ENCODE assay signal across 8 mouse cellular contexts in the genomic region with DNA sequence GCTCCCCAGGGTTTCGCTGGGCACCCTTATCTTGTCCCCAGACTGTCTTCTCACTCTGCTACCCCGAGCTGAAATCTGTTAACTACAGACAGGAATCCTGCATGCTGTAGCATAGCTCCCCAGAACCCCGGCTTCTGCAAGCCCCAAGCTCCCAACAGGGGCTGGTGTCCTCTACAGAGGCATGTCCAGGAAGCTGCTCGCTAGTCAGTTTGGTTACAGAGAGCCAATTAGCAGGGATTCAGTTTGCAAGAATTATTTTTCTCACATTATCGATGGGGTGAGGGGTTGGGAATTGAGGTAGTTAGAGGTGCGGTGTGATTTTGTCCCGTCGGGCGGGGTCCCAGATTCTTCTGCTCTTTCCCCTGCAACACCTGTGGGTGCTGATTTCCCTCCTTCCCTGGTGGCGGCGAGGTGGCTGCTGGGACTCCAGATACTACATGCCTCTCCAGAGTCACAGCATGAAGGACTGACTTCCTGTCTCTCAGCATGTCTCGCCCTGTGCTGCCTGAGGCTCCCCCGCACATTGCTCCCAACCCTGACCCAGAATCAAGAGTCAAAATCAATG. TPM values are rescaled to one million over a fixed set of nuclear protein-coding genes. Genes with fewer than 3 reads are reported as not detected.
DNase-seq lines count a peak whose midpoint lies in the region; ATAC-seq and TF ChIP-seq lines count a peak whose summit lies in the region.

No protein-coding gene starts in this region.

- H3K4me1 ChIP-seq in embryonic facial prominence, embryonic 13.5 days, result peaks cover 35% of the 10 kb centered on the region
- peaks cover 21% of the 10 kb centered on the region; the same call in 1 of the 2 replicates for H3K4me1 ChIP-seq in hindbrain, postnatal 0 days (ENCODE audit: insufficient read depth, low read length)
- H3K4me1 ChIP-seq in liver, embryonic 13.5 days (replicated peaks), result peaks cover 31% of the 10 kb centered on the region

- H3K4me2 ChIP-seq in embryonic facial prominence, embryonic 13.5 days, result peak overlapping the region; percentile 89
- H3K4me2 ChIP-seq in hindbrain, postnatal 0 days (ENCODE audit: low read depth, low read length), result peak overlapping the region; percentile 87
- H3K4me2 ChIP-seq in liver, embryonic 13.5 days, result peak overlapping the region; percentile 94

- peak overlapping the region; percentile 52 for H3K4me3 ChIP-seq in embryonic facial prominence, embryonic 13.5 days
- peak overlapping the region; percentile 46 for H3K4me3 ChIP-seq in hindbrain, postnatal 0 days (ENCODE audit: low read length)
- H3K4me3 ChIP-seq in liver, embryonic 13.5 days (replicated peaks), result peak overlapping the region; percentile 67

- ATAC-seq in embryonic facial prominence, embryonic 13.5 days (ENCODE audit: insufficient number of reproducible peaks, insufficient read depth, low FRiP score, low TSS enrichment, low read depth), result no peak
- ATAC-seq in hindbrain, postnatal 0 days, result no peak
- ATAC-seq in liver, embryonic 13.5 days (ENCODE audit: low read depth), result peak; percentile 49
- ATAC-seq in megakaryocyte-erythroid progenitor cell, adult 5-6 weeks (replicated peaks; ENCODE audit: low FRiP score, low TSS enrichment, poor library complexity, severe bottlenecking), result no peak

- H3K36me3 ChIP-seq in embryonic facial prominence, embryonic 13.5 days, result no peaks in the 10 kb centered on the region
- H3K36me3 ChIP-seq in hindbrain, postnatal 0 days (ENCODE audit: insufficient read depth, low read length), result no peaks in the 10 kb centered on the region
- no peaks in the 10 kb centered on the region for H3K36me3 ChIP-seq in liver, embryonic 13.5 days

- peak; percentile 93 for DNase-seq in heart, adult 11 months
- no peak for DNase-seq in heart, adult 9 months (ENCODE audit: low spot score in 2 of 2)
- DNase-seq in hindbrain, postnatal 0 days (ENCODE audit: low spot score), result peak; percentile 39
- DNase-seq in liver, embryonic 13.5 days, result no peak
- DNase-seq in naive thymus-derived CD4-positive, alpha-beta T cell, adult 2 months (ENCODE audit: low read depth), result peak; percentile 43
- DNase-seq in layer of hippocampus, postnatal 36 days, result no peak

- peak overlapping the region; percentile 94 for H3K27ac ChIP-seq in embryonic facial prominence, embryonic 13.5 days
- H3K27ac ChIP-seq in hindbrain, postnatal 0 days, result peak overlapping the region; percentile 95
- peak overlapping the region; percentile 95 for H3K27ac ChIP-seq in liver, embryonic 13.5 days

- WGBS in embryonic facial prominence, embryonic 13.5 days, result 24% methylated on average over 13 of the region's 13 CpGs
- 16% methylated on average over 13 of the region's 13 CpGs for WGBS in hindbrain, postnatal 0 days
- 16% methylated on average over 13 of the region's 13 CpGs for WGBS in liver, embryonic 13.5 days (ENCODE audit: insufficient replicate concordance)

- H3K9ac ChIP-seq in embryonic facial prominence, embryonic 13.5 days, result peak overlapping the region; percentile 79
- peak overlapping the region; percentile 68 for H3K9ac ChIP-seq in hindbrain, postnatal 0 days (replicated peaks; ENCODE audit: low read length)
- peak overlapping the region; percentile 77 for H3K9ac ChIP-seq in liver, embryonic 13.5 days

- H3K27me3 ChIP-seq in embryonic facial prominence, embryonic 13.5 days, result no peaks in the 10 kb centered on the region
- no peaks in the 10 kb centered on the region for H3K27me3 ChIP-seq in hindbrain, postnatal 0 days (ENCODE audit: insufficient read depth, low read length)
- no peaks in the 10 kb centered on the region for H3K27me3 ChIP-seq in liver, embryonic 13.5 days

- H3K9me3 ChIP-seq in embryonic facial prominence, embryonic 13.5 days, result no peaks in the 10 kb centered on the region
- H3K9me3 ChIP-seq in hindbrain, postnatal 0 days (ENCODE audit: low read length), result no peaks in the 10 kb centered on the region
- no peaks in the 10 kb centered on the region for H3K9me3 ChIP-seq in liver, embryonic 13.5 days (replicated peaks)

- no peak for TF ChIP-seq CTCF in hindbrain, postnatal 0 days (IDR thresholded peaks at IDR 0.05; ENCODE audit: low read depth)

RNA-seq across cellular contexts. Expression of a gene that starts 31.6 kb away (rescaled TPM):
- 2,524 and 2,741 TPM in 2 replicates for polyA plus RNA-seq in embryonic facial prominence, embryonic 13.5 days (2015; fragmentation: Nextera tagmentation; extraction: Ambion mirVana)
- total RNA-seq in hindbrain, postnatal 0 days (2014; rRNA removed), result 2,410 and 2,568 TPM in 2 replicates
- 3,348 and 3,639 TPM in 2 replicates for polyA plus RNA-seq in hindbrain, postnatal 0 days (2015; fragmentation: Nextera tagmentation; extraction: Ambion mirVana)
- polyA plus RNA-seq in liver, embryonic 13.5 days (2015; fragmentation: Nextera tagmentation; extraction: Ambion mirVana), result 712 and 750 TPM in 2 replicates
- total RNA-seq in layer of hippocampus, postnatal 36 days (2021), result 1,000 to 10,000 TPM; 1,262 to 1,401 TPM
- 774 and 823 TPM in 2 replicates for total RNA-seq in megakaryocyte-erythroid progenitor cell, adult 5-6 weeks (2014; fragmentation: Nextera tagmentation)
- total RNA-seq in megakaryocyte-erythroid progenitor cell, adult 5-6 weeks (2017), result 492 and 662 TPM in 2 replicates

RNA-seq across cellular contexts. Expression of a gene that starts 44.6 kb away (rescaled TPM):
- polyA plus RNA-seq in embryonic facial prominence, embryonic 13.5 days (2015; fragmentation: Nextera tagmentation; extraction: Ambion mirVana), result 0.25 and 1.1 TPM in 2 replicates
- total RNA-seq in hindbrain, postnatal 0 days (2014; rRNA removed), result 3.0 and 9.0 TPM in 2 replicates
- 1.5 and 1.9 TPM in 2 replicates for polyA plus RNA-seq in hindbrain, postnatal 0 days (2015; fragmentation: Nextera tagmentation; extraction: Ambion mirVana)
- not detected in 2 replicates for polyA plus RNA-seq in liver, embryonic 13.5 days (2015; fragmentation: Nextera tagmentation; extraction: Ambion mirVana)
- 1 to 10 TPM in 1 of 2 experiments, not detected in 1; 1.0 TPM for total RNA-seq in layer of hippocampus, postnatal 36 days (2021)
- not detected in 2 replicates for total RNA-seq in megakaryocyte-erythroid progenitor cell, adult 5-6 weeks (2014; fragmentation: Nextera tagmentation)
- not detected in 2 replicates for total RNA-seq in megakaryocyte-erythroid progenitor cell, adult 5-6 weeks (2017)

Comparison
In these comparisons a context has a peak if more than half of its experiments do, and no peak if none do; other contexts are left out.
1. DNase-seq: peak in heart, adult 11 months (single experiment), hindbrain, postnatal 0 days (single experiment) and naive thymus-derived CD4-positive, alpha-beta T cell, adult 2 months (single experiment); none in heart, adult 9 months (0 of 2), liver, embryonic 13.5 days (single experiment) and layer of hippocampus, postnatal 36 days (0 of 2).
2. Peak in every context shown above with its lines, with median percentiles within 50 percentile points of each other: H3K27ac ChIP-seq, H3K4me2 ChIP-seq, H3K4me3 ChIP-seq and H3K9ac ChIP-seq.